Mouse (Mus musculus): ENCODE measurements at regions not wholly inside any gene's neighbourhood (a gene's known extent, or its start where the extent isn't known, plus 50 kb on each side); places are given as distances from the start of the nearest gene placed in this dataset.

DNA sequence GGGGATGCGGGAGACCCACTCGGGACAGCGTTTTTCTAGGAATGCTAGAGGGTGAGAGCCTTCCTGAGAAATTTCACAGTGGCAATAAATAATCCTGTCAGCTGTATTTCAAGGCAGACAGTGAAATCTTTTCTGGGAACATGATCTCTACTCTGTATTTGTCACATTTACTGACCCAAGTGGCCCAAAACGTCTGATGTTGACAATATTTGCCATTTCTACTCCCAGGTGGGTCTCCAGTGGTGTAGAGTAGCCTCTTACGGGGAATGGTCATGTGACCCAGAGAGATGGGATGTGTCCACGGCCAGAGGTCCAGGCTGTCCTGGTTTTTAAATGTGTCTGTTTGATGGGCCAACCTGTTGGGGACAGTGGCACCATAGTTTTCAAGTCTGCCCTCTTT lies 183.5 kb downstream of the Pten start:
- no peak for DNase-seq

DNA sequence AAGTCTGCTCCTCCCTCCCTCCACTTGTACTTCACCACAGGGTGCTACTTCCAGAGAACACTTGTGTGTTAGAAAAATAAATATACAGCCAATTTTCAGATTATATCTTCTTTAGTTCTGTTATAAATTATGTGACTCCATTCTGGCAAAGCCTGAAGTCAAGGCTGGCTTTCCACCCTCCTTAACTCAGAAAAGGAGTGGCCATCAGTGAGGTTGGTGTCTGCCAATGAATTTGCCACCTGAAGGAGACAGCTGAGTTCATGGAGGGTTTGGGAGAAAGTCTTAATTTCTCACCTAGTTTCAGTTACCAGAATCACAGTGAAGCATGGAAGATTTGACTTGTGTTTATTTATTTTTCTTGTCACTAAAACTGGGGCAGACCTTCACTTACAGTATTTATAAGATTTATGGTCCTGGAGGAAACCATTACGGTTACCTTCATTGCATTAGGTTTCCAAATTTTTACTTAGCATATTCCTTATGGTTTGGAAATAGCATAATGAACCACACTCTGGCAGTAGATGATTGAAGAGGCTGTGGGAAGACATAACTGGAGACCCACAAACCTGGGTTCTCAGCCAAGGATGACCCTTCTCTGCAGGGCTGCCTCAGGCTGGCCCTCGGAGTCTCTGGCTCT lies 186.4 kb downstream of the Pten start:
- no peak for DNase-seq

DNA sequence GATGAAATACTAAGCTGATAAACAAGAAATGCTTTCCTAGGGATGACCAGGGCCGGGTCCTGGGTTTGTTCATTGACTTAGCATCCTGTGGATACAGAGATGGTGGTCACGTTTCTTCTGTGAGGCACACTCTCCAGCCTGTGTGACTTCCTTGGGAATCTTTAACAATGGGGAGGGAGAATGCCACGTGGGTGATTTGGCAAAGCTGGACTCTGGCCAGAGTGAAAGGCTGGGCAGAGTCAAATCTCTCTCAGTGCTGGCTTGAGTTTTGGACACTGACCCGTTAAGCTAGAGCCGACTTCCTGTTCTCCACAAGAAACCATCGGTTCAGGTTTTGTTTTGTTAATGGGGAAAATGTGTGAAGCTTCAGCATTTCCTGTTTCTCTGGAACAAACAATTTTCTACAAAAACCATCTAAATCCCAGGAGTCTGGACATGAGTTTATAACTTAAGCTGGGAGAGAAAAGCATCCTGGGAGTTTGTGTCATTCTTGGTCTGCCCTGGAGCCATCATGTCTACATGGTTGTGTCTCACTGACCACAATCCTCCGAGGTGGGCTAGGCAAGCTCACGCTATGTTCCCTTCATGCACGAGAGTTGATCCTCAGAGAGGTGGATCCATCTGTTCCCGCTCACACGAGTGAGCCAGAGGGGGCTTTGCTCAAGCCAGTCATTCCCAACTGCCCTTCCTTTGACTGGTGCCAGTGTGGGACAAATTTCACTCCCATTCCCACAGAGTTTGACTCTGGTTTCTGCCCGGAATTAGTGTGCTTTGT lies 190.0 kb downstream of the Pten start:
- peak; percentile 21 for DNase-seq

DNA sequence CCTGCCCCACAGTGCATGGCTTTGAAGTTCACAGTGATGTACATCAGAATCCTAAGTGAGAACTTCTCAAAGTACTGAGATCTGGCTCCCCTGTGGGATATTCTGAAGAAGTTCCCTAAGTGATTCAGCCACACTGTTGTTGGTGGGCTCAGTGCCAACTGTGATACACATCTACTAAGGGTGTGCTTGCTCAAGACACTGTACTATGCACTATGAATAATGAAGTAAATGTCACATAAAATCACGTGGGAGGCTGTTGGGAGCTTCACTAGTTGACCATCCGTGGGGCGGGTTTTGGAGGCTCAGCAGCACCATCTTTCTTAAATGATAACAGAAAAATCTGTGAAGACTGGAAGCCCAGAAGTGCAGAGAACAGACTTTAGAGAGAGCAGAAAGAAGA lies 193.0 kb downstream of the Pten start:
- DNase-seq, result no peak

DNA sequence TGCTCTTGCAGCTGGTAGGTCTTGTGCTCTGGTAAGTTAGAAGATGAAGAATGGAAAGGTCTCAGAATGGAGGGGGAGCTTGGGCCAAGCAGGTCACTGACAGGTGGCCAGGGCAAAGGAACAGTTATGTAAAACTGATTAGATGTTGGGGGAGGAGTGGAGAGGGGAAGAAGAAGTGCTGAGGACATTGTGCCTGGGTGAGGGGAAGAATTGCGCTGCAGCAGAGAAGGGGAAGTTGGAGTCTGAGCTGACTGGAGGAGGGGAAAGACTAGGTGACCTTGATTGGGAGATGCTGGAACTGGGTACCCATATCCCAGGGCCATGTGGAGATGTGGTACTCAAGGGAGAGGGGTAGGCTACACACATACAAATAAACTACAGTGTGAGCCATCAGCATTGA lies 193.5 kb downstream of the Pten start:
- no peak for DNase-seq

DNA sequence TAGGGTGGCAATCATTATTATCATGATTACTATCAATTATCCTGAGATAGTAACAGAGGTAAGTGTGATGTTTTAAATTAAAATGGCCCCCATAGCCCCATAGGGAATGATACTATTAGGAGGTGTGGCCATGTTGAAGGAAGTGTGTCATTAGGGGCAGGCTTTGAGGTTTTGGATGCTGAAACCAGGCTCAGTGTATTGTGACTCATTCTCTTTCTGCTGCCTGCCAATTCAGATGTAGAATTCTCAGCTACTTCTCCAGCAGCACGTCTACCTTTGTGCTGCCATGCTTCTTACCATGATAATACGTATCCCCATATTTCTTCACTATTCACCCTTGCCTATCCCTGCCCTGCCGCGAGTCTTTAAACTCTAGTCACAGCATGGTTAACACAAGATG lies 195.1 kb downstream of the Pten start:
- DNase-seq, result no peak

DNA sequence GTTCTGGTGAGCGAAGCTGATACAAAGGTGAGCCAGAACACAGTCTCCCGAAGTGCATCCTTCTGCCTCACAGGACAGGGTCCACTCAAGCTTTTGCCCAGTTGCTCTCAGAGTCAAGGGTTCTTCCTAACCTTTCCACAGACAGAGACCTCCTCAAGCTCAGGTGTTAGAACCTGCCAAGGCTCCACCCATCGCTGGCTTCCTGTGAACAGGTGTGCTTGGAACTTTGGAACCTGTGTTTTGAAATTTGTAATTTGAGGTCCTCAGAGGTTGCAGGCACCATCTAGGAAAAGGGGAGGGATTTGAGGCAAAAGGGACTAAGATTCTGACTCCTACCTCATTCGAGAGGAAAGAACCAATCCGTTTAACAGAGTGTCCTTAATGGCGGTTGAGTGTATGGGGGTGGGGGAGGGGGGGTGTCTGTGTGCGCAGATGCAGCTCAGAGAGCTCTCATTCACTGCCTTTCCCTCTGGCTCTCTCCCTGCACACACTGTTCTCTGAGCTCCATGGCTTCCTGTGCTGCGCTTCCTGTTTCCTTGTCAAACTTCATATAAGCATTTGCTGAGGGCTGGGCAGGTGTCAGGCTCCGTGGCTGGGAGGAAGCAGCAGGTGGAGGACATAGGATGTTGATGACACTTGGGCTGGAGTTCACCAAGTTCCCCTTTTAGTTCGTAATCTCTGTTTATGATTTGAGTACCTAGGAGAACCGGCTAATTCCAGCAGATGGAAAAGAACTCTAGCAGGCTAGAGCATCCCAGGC lies 195.8 kb downstream of the Pten start:
- no peak for DNase-seq

DNA sequence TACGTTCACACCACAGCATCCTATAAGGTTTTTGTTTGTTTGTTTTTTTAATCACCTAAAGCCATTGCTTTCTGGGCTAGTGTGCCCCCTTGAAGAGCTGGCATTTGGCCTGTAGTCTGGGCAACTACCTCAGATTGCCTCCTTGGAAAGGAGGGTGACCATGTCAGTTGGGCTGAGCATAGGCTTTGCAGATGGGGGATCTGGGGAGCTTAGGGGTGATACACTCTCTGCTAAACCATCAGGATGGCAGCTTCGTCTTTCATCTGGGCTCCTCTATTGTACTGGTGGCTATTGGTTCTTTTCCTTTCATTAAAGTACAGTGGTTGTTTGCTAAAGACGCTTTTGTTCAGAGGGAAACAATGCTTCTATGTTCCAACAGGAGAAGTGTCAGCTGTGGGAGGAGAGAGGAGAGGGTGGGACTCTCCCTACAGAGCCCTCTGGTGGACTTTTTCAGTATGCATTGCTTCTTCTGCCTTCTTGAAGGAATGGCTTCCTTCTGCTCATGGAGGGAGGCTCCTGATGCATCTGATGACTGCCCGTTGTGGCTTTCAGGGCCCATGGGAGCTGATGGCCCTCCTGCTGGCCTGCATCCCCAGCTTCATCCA lies 196.8 kb downstream of the Pten start:
- peak; percentile 55 for DNase-seq

DNA sequence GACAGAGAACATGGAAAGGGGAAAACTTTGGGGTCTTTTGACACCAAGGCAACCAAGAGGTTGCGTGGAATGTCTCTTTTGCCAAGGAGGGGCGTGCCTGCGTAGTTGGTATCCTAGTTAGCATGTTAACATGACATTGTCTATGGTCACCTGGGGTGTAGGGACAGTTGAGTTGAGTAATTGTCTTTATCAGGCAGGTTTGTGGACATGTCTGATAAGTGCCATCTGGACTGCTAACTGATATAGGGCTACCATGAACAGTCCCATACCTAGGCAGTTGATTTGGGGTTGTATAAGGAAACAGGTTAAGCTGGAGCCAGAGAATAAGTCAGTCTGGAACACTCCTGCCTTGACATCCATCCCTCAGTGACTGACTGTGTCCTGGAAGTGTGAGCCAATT lies 197.6 kb downstream of the Pten start:
- DNase-seq, result no peak

DNA sequence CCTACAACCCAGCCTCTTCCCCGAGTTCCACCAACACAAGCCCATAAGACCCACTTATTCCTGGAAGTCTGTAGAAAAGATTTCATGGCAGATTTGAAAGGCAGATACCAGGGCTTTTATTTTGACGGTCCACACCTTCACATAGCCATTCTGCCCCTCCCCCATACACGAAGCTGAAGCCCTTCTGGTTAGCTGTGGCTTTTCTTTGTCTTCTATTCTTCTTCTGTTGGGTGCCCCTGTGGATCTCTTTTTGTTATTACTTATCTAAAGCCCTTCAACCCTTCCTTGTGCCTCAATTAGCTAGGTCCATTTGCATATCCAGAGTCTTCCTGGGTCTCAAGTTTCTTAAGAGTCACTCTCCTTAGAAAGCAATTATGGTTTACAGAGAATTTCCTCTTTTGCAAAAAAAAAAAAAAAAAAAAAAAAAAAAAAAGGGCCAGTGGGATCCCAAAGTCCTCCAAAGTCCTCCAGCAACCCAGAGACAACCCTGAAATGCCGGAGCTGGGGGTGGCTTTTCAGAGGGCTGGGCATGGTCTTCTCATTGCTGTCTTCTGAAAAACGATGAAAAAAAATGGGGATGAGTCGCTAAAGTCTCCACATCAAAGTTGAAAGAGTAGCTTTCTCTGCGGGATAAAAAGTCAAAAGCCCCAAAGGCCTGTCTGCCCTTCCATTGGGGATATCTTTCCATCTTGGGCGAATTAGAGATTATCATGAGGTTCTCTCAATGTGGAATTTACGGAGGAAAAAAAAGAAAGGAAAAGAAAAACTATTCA lies 199.0 kb downstream of the Pten start:
- peak; percentile 14 for DNase-seq

DNA sequence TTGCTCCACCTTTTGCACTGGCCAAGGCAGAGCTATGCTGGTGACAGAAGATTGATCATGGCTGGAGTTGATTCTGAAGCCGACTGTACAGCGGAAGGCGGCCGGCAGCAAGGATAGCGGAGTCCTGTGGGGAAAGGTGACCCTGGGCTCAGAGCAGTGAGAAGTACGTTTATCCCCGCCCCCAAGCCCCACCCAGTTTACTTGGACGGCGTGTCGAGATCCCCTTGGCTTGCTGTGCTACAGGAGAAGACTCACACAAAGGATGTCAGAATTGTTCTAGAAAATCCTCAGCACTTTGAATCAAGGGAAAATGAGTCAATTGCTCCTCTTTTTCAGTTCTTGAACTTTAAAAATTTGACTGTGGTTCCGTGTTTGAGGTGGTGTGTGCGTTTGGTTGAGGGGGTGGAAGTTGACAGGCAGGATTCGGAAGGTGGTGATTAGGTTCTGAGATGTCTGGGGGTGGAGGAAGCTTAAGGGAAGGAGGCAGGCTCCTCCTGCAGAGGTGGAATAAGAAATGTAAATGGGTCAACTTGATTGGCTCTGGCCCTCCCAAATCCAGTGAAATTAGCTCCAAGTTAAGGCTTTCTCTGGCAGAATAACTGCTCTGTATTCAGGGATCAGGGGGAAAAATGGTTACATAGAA lies 199.7 kb downstream of the Pten start:
- peak; percentile 14 for DNase-seq

DNA sequence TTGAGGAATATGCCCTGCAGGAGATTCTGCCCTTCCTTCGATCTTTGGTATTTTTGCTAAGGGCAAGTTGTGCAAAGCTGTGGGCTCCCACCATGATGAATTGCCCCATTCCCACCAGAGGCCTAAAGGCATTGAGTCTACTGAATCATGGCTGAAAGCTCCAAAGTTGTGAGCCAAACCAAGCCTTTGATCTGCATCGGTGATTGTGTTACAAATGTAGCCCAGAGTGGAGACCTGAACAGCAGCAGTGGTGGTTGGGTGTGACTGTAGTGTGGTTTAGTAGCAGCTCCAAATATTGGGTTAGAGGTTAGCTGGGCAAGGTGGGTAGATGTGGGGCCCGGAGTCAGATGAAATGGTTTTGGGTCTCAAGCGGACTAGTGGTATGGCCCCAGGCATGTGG lies 201.0 kb downstream of the Pten start:
- DNase-seq, result no peak

DNA sequence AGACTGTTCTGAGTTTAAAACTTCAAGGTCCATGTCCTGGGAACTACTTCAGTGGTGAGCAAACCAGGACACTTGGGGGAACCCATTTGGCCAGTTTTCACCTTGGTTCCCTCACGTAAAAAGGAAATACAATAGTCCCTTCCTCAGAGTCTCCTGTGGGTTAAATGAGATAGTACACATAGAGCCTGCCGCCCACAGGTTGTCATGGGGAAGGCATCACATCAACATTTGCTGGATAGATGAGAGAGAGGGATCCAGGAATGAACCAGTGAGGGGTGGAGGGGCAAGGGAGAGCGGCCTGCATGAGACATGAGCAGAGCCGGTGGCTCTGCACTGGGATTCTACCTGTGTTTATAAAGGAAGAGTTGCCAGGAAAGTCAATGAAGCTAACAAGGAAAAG lies 201.5 kb downstream of the Pten start:
- no peak for DNase-seq

DNA sequence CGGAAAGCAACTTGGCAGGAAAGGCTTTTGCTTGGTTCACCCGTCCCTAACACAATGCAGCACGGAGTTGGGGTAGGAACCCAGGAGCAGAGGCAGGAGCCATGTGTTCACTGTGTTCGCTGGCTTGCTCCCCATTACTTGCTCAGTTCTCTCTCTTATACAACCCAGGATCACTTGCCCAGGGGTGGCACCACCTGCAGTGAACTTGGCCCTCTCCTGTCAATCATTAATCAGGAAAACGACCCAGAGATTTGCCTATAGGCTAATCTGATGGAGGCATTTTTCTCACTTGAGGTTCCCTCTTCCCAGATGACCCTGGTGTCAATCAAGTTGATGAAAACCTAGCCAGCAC lies 202.5 kb downstream of the Pten start:
- peak; percentile 62 for DNase-seq

DNA sequence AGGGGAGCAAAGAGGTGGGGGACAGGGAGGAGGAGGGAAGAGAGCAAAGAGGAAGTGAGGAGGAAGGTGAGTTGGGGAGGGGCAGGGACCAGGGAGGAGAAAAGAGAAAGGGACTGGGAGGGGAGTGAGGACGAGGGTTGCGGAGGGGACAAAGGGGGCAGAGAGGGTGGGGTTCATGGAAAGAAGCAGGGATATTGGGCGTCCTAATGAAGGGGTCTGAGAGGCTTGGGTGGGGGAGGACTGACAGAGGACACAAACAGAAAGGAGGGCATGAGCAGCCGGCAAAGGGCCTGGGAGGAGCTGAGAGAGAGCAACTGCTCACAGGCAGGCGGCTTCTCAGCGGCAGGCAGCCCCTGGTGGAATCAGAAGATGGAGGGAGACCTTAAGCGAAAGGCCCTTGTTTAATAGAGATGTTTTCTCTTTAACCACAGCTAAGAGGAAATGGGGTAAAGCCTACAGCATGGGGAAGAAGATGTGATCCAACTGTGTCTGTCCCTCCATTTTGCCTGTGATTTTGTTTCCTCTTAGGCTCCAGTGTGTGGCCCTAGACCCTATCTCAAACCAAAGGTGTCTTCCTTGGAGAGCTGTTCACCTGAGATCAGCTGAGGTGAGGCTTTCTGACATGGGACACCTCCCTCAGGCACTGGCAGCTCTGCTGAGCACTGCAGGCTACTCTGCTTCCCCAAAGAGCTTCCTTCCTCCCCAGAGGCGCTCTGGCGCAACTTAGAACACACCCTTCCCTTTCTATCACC lies 203.1 kb downstream of the Pten start:
- DNase-seq, result no peak

DNA sequence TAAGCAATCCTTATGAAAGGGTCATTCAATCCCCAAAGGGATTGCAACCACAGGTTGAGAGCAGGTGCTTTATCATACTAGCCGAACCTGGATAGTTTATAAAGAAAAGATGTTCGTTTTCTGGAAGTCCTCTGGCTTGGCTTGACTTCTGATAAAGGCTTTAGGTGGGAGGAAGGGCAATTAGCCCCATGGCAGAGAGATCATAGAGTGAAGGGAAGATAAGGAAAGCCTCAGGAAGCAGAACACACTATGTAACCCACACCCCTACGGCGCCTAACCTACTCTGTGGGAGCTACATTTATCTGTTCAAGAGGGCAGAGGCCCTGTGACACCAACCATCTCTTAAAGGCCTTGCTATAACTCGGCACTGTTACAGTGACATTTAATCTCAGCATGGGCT lies 204.2 kb downstream of the Pten start:
- DNase-seq, result no peak

DNA sequence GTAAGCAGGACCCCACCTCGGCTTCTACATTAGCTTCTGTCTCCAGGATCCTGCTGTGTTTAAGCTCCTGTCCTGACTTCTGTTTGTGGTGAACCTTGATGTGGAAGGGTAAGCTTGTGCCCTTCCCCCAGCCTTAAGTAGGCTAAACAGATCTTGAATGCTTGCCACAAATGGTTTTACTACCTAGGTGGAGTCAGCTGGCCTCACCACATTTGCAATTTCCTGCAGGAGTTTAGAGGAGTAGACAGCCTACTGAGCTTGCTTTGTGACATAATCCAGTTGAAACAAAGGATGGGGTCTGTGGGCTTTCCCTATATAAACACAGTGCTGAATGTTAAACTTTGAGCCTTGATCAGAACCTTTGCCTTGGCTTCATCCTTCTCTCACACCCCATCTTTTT lies 206.7 kb downstream of the Pten start:
- no peak for DNase-seq

DNA sequence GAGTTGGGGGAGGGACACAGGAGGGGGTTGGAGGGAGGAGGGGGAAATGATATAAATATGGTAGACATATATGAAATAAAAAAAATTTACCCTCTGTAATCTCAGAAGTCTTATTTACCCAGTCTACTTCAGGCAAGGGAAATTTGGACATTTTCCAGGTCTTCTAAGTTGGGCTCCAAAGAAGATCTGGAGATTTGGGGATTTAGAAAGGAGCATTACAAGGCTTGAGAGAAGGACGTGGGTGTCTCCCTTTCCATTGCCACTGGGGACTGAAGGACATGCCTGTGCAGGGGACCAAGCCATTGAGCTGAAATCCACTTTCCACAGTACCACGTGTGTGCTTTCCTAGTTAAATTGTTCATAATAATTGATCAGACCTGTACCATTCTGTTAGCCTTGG lies 208.2 kb downstream of the Pten start:
- no peak for DNase-seq

DNA sequence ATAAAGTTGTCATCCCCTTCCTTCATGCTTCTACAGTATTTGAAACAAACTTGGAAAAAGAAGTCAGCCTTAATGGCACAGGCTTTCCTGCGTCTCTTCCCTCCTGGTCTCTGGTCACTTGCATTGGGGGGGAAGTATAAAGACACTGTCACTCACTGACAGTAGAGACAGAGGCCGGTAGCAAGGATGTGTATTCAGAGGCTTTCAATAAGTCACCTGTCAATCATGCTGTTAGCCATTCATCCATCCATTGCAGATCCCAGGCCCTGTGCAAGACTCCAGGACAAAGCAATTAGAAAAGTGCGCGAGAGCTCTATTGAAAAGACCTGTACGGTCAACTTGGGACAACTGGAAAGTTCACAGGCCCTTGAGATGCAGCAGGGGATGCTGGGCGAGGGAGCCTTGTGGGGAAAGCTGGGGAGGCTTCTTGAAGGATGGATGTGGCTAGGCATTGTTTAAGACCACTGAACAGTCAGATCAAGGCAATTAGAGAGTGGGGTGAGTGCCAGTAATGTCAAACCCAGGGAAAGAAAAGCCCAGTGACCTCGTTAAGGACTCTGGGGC lies 212.0 kb downstream of the Pten start:
- no peak for DNase-seq

DNA sequence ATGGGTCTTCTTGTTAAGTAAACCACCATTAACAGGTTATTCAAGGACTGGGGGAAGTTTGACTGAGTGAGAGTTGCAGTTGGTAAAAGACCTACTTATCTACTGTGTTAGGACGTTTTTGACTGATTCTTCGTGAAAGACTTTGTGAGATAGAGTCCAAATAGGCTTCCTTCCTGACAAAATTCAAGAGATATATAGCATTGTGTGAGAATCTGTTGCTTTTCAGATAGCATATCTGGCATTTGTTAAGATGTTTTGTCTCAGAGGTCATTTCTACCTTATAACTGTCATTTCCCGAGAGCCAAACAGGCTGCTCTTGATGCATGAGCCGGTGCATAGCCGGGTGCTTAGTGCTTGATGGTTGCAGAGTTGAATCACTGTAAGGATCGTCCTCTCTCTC lies 214.8 kb downstream of the Pten start:
- no peak for DNase-seq

DNA sequence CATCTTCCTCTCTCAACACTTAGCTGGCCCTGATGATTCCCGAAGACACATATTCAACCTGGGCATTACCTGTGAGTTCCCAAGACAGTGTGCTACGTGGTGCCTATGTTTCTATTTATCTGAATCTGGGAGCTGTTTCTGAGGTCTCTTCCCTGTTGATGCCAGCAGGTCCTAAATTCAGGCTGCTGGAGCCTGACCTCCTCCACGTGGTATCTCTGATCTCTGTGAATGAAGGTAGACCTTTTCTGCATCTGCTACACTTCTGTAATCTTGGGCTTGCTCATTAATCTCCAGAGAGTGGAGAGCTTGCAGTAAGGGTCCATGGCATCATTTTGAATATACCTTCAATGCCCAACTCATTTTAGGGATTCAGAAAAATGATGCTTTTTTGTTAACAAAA lies 215.8 kb downstream of the Pten start:
- DNase-seq, result no peak

Measured in kidney, postnatal 14 days (tissue).